Mouse (Mus musculus) mammary gland, adult 2 months (tissue): ENCODE measurements around the gene Strn4. TPM values are rescaled to one million over a fixed set of nuclear protein-coding genes. Genes with fewer than 3 reads are reported as not detected.

ENCODE experiments used
- polyA plus RNA-seq: library from polyadenylated mRNA; depleted of rRNA; stranded (reverse); fragments of >200 nt; gene quantifications from 2 replicates; pipeline ENCODE4 v1.2.3, GENCODE M21; 2012; ENCODE audit warnings: low replicate concordance; rRNA removed

Gene Strn4
- polyA plus RNA-seq, result 141 and 162 TPM in 2 replicates

DNA sequence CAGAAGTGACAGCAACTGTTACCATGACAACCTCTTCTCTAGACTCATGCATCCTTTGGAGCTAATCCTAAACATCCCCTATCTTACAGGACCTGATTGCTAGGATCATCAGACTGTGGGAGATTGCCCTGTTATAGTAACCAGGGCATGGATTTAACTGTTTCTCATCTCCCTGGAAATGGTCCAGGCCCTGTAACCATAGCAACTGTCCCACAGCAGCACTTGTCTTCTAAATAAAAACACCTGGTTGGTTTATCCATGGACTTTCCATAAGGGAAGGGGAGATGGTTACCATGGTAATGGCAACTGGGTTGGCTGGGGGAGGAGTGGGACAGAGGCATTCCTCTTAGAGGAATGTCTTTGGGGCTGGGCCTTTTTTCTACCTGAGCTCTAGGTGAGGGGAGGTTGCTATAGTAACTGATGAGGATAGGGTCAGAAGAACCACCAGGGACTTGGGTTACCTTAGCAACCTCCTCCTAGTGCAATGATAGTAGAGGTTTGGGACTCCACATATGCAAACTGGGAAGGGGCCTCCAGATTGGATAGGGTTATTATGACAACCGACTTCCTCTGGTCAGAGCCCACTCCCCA is at the start of gene Strn4:
TSS of gene Strn4 (plus strand) at position 539 of the 591 bp plus-strand sequence.

DNA sequence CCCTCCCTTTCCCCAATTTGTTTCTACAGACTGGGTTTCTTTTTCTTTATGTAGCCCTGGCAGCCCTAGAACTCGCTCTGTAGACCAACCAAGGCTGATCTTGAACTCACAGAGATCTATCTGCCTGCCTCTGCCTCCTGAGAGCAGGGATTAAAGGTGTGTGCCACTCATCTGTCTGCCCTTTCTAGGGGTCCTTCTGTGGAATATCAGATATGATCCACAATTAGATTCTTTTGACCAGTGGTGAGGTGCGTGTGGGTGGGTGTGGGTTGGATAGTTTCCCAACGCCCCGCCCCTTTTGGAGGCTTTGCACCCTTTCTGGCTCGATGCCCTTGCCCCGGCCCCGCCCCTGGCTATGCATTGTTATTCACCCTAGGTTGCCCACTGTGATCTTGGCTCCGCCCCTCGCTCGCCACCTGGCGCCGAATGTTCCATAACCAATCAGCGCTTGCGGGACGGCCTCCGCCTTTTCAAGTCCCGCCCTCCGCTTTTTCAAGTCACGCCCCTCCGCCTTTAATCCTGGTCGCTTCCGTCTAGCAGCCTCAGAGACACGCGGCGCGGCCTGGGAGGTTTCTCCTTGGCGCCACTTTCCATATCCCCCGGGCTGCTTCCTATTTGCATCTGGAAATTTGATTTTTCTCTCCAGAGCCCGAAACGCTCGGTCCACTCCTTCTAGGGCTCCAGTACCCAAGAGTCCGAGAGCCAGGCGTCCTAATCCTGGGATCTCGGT is 34.7 kb upstream of the Strn4 start, which contains the start of gene Slc1a5:
TSS of gene Slc1a5 (plus strand) at position 516 of the 730 bp plus-strand sequence.

DNA sequence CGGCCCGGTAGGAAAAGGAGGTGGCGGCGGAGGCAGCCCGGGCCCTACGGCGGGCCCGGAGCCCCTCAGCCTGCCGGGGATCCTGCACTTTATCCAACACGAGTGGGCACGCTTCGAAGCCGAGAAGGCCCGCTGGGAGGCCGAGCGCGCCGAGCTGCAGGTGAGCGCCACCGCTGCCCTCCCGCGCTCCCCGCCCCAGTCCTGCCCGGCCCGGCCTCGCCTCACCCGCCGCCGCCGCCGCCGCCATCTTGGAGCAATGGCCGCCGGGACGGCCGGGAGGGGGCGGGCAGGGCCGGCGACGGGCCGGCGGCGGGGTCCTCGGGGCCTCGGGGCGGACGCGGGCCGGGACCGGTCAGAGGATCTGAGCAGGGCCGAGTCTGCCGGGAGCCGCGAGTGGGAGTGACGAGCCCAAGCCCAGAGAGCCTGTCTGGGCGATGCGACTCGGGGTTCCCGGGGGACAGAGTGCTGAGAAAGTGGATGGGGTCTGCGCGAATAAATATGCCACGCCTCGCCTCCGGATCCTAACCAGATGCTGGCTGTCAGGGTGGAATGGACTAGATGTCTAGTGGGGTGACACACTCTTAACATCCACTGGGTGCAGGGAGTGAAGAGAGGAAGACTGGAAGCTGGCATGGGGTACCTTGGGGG is 910 bp downstream of the Strn4 start, which contains the start of gene Fkrp:
TSS of gene Fkrp (minus strand) at position 258 of the 648 bp plus-strand sequence.

DNA sequence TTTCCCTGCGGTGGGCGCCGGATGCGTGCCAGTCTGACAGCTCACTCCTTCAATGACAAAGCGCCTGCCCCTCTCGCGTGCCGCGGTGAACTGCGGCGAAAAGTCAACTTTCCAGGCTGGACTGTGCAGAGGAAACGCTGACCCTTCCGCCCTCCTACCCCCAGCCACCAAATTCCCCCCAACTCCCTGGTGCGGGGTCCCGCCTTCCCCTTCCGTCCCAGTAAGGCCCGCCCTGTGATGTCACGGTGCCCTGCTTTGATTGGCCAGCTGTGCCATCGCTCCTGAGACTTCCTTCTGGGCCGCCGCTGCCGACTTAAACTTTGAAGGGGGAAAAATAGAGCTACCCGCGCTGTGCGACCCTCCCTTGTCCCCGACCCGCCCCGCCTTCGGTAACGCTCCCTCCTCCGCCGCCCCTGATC is 27.0 kb downstream of the Strn4 start, which contains the start of gene Prkd2:
TSS of gene Prkd2 (plus strand) at position 258 of the 419 bp plus-strand sequence.

DNA sequence AGATGAGACGGTGACA is 59.4 kb downstream of the Strn4 start, which contains the start of gene Dact3:
TSS of gene Dact3 (plus strand) at position 8 of the 16 bp plus-strand sequence.

Other genes with a start within 250 kb of the Strn4 start
- gene Arhgap35, start 200.9 kb upstream of the Strn4 start, polyA plus RNA-seq, result 20.1 and 23.3 TPM in 2 replicates
- 0.12 TPM in 1 of 2 replicates, not detected in the other for gene Ceacam15, start 140.2 kb upstream of the Strn4 start, polyA plus RNA-seq
- not detected in 2 replicates for gene Ceacam9, start 94.0 kb upstream of the Strn4 start, polyA plus RNA-seq
- 260 and 370 TPM in 2 replicates for gene Ap2s1, start 77.5 kb upstream of the Strn4 start, polyA plus RNA-seq
- 809 and 1,134 TPM in 2 replicates for gene Slc1a5, start 34.5 kb upstream of the Strn4 start, polyA plus RNA-seq
- 33.1 and 43.1 TPM in 2 replicates for gene Fkrp, start 843 bp downstream of the Strn4 start, polyA plus RNA-seq
- gene Prkd2, start 27.0 kb downstream of the Strn4 start, polyA plus RNA-seq, result 82.5 and 189 TPM in 2 replicates
- gene Dact3, start 59.4 kb downstream of the Strn4 start, polyA plus RNA-seq, result 7.8 and 31.1 TPM in 2 replicates
- gene Gng8, start 75.9 kb downstream of the Strn4 start, polyA plus RNA-seq, result 2.8 and 5.1 TPM in 2 replicates
- 13.2 and 18.8 TPM in 2 replicates for gene Ptgir, start 90.6 kb downstream of the Strn4 start, polyA plus RNA-seq
- gene Calm3, start 108.2 kb downstream of the Strn4 start, polyA plus RNA-seq, result 244 and 340 TPM in 2 replicates
- gene Pnmal2, start 128.8 kb downstream of the Strn4 start, polyA plus RNA-seq, result 1.1 and 1.2 TPM in 2 replicates
- gene Pnmal1, start 143.8 kb downstream of the Strn4 start, polyA plus RNA-seq, result not detected in 2 replicates
- 0.14 and 0.25 TPM in 2 replicates for gene Gm42372, start 167.2 kb downstream of the Strn4 start, polyA plus RNA-seq
- gene Ccdc8, start 176.8 kb downstream of the Strn4 start, polyA plus RNA-seq, result 2.2 TPM in 2 replicates
- gene Ppp5c, start 212.0 kb downstream of the Strn4 start, polyA plus RNA-seq, result 180 and 181 TPM in 2 replicates
- 0.55 and 0.66 TPM in 2 replicates for gene Hif3a, start 246.5 kb downstream of the Strn4 start, polyA plus RNA-seq